Mouse (Mus musculus): ENCODE data around the gene Ntm. TPM values are rescaled to one million over a fixed set of nuclear protein-coding genes. Genes with fewer than 3 reads are reported as not detected.

Ntm gene
- polyA plus RNA-seq, 1 experiment = 1.3 TPM

DNA sequence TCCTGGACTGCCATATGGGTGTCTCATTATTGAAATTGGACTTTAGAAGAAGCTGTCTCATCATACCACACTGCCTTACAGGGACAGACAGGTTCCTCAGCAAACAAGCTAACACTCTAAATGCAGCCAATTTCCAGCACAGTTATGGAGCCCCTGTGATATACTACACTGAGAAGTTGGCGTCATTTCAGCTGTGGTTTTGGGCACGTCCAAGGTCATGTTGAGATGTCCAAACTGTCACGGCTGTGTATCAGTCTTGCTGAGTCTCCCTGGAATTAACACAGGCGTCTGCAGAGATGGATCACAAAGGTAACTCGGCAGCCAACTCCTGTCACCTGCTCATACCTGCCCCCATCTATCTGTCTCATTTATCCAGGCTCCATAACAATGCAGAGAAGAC, 779.9 kb downstream of the Ntm start:
- no peak overlapping the region for H3K4me3 ChIP-seq (replicated peaks; ENCODE audit: control insufficient read depth, low read depth, low read length)
- no peak overlapping the region for H3K27ac ChIP-seq (ENCODE audit: control insufficient read depth, insufficient read depth, low read depth, low read length, poor library complexity)
- WGBS = 72% methylated on average over 5 of the region's 5 CpGs
- no peak for TF ChIP-seq POLR2A (IDR thresholded peaks at IDR 0.05; ENCODE audit: borderline replicate concordance, control insufficient read depth, low read depth, low read length)
- no peak for TF ChIP-seq CTCF (IDR thresholded peaks at IDR 0.05; ENCODE audit: control insufficient read depth, insufficient read depth, low read length)
- H3K4me1 ChIP-seq (ENCODE audit: control insufficient read depth, insufficient read depth, low read length) = no peaks in the 10 kb centered on the region

DNA sequence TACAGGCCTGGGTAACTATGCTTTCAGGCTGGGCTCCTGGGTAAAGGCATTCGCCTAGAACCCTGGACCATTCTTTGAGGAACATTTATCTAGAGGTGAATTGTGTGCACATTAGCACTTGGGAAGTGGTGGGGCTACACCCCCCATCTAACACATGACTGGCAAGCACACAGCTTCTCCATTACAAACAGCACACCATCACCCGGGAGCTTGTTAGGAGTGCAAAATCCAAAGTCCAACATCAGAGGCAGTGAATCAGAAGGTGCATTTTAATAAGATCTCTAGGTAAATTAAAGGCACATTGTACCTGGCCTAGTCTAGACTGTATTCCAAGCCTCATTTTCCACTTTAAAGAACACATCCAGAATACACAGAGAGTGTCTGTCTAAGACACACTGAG, 781.3 kb downstream of the Ntm start:
- no peak overlapping the region for H3K27ac ChIP-seq (ENCODE audit: control insufficient read depth, insufficient read depth, low read depth, low read length, poor library complexity)
- H3K4me3 ChIP-seq (replicated peaks; ENCODE audit: control insufficient read depth, low read depth, low read length) = no peak overlapping the region
- 73% methylated on average over 2 of the region's 2 CpGs for WGBS
- TF ChIP-seq POLR2A (IDR thresholded peaks at IDR 0.05; ENCODE audit: borderline replicate concordance, control insufficient read depth, low read depth, low read length) = no peak
- no peak for TF ChIP-seq CTCF (IDR thresholded peaks at IDR 0.05; ENCODE audit: control insufficient read depth, insufficient read depth, low read length)
- H3K4me1 ChIP-seq (ENCODE audit: control insufficient read depth, insufficient read depth, low read length) = no peaks in the 10 kb centered on the region

DNA sequence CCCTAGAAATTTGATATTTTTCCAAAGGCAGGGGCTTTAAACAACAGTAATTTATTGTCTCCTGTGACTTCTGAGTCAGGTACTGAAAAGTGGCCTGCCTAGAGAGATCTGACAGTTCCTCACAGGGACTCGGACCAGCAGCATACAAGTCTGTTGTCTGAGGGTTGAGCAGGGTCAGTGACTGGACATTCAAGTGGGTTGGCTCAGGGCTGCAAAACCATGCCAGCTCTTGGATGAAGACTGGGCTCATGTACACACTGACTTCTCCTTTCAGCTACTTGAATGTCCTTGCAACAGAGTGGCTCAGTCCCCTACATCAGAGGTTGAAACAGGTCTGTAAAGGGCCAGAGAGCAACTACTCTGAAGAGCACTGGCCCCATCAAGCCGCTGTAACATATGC, 797.2 kb downstream of the Ntm start:
- Histone ChIP-seq H3K4me3 (replicated peaks; ENCODE audit: control insufficient read depth, low read depth, low read length) (no peak overlapping the region), H3K27ac (ENCODE audit: control insufficient read depth, insufficient read depth, low read depth, low read length, poor library complexity) (no peak overlapping the region), H3K4me1 (ENCODE audit: control insufficient read depth, insufficient read depth, low read length) (no peaks in the 10 kb centered on the region)
- 50% methylated on average over 2 of the region's 2 CpGs for WGBS
- TF ChIP-seq POLR2A (IDR thresholded peaks at IDR 0.05; ENCODE audit: borderline replicate concordance, control insufficient read depth, low read depth, low read length) (no peak), CTCF (IDR thresholded peaks at IDR 0.05; ENCODE audit: control insufficient read depth, insufficient read depth, low read length) (no peak)

DNA sequence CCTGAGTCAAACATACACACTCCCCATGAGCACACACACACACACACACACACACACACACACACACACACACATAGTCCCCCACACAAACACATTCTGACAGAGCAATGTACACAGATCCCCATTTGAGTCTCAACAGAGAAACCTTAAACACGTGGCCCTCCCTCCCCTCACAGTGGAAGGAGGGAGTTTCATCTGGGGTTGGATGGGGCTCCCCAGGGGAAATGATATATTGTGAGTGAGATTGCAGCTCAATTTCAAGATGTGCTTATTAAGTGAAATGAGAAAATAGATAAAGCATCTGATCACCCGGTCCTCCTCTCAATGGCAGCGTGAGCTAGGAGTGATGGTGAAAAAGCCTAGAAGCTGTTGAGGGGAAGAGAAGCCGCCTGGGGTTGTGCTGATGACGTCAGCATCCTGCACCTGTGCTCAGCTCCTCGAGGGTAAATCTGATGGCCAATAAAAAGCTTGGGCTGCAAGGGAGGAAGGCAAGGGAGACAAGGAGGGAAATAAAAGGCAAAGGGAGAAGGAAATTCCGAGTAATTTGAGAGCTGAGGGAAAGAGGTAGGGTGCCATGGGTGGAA, 801.8 kb downstream of the Ntm start:
- TF ChIP-seq POLR2A (IDR thresholded peaks at IDR 0.05; ENCODE audit: borderline replicate concordance, control insufficient read depth, low read depth, low read length) (no peak), CTCF (IDR thresholded peaks at IDR 0.05; ENCODE audit: control insufficient read depth, insufficient read depth, low read length) (no peak)
- H3K4me3 ChIP-seq (replicated peaks; ENCODE audit: control insufficient read depth, low read depth, low read length) = no peak overlapping the region
- WGBS = 35% methylated on average over 7 of the region's 7 CpGs
- no peak overlapping the region for H3K27ac ChIP-seq (ENCODE audit: control insufficient read depth, insufficient read depth, low read depth, low read length, poor library complexity)
- no peaks in the 10 kb centered on the region for H3K4me1 ChIP-seq (ENCODE audit: control insufficient read depth, insufficient read depth, low read length)

DNA sequence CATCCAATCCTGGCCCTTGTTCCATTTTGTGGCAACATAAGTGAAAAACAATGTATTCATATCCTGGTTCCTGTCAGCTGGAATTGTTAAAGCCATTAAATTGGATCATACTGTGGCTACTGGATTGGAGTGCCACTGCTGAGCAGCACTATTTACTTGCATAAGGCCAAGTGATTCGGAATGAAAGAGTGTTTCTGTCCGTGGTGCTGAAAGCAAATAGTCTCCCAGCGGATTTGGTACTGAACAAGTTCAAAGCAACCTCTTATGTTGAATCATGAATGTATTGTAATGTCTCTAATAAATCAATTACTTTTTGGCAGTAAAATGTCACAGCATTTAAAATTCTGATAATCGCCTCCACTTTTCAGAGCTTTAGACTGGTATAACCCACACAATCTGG, 817.0 kb downstream of the Ntm start:
- Histone ChIP-seq H3K4me3 (replicated peaks; ENCODE audit: control insufficient read depth, low read depth, low read length) (no peak overlapping the region), H3K4me1 (ENCODE audit: control insufficient read depth, insufficient read depth, low read length) (no peaks in the 10 kb centered on the region), H3K27ac (ENCODE audit: control insufficient read depth, insufficient read depth, low read depth, low read length, poor library complexity) (no peak overlapping the region)
- TF ChIP-seq CTCF (IDR thresholded peaks at IDR 0.05; ENCODE audit: control insufficient read depth, insufficient read depth, low read length) (no peak), POLR2A (IDR thresholded peaks at IDR 0.05; ENCODE audit: borderline replicate concordance, control insufficient read depth, low read depth, low read length) (no peak)
- 21% methylated on average over 4 of the region's 4 CpGs for WGBS

DNA sequence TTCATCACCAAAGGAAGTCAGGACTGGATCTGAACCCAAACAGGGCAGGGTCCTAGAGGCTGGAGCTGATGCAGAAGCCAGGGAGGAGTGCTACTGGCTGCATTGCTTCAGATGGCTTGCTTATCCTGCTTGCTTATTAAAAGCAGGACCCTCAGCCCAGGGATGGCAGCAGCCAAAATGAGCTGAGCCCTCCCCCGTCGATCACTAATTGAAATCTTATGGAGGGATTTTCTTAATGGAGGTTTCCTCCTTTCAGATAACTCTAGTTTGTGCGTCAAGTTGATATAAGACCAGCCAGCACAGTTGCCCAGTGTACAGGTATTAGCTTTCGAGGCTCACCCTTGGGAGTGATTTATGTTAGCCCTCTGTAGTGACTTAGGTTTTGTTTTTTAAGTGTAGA, 826.9 kb downstream of the Ntm start:
- 67% methylated on average over 4 of the region's 4 CpGs for WGBS

DNA sequence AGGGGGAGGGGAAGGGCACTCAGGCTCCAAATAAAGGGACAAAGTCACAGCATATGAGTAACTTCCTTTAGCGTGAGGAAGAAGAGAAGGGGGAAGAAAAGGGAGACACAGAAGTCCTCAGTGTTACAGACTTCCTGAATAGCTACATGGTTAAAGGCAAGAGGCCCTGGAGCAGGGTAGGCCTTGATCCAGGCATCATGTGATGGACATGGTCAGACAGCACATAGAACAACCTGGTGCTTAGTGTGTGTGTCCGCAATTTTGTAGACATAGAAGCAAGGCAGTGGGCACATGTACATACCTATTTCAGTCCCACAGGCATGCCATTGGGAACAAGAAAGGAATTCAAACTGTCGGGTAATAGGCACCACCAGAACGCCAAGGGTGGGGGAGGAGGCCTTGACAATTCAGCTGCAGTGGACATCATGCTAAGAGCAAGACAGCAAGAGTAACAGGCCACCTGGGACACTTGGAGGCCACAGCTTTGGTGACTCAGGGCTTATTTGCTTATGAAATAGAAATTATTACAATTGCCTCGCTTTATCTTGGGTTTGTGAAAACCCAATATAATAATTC, 832.1 kb downstream of the Ntm start:
- Histone ChIP-seq H3K27ac (ENCODE audit: control insufficient read depth, insufficient read depth, low read depth, low read length, poor library complexity) (no peak overlapping the region), H3K4me3 (replicated peaks; ENCODE audit: control insufficient read depth, low read depth, low read length) (no peak overlapping the region), H3K4me1 (ENCODE audit: control insufficient read depth, insufficient read depth, low read length) (no peaks in the 10 kb centered on the region)
- TF ChIP-seq POLR2A (IDR thresholded peaks at IDR 0.05; ENCODE audit: borderline replicate concordance, control insufficient read depth, low read depth, low read length) (no peak), CTCF (IDR thresholded peaks at IDR 0.05; ENCODE audit: control insufficient read depth, insufficient read depth, low read length) (no peak)
- 64% methylated on average over 5 of the region's 5 CpGs for WGBS

More for the DNA sequence above, 826.9 kb downstream of the Ntm start:
- H3K4me3 ChIP-seq (replicated peaks; ENCODE audit: control insufficient read depth, low read depth, low read length) = no peak overlapping the region
- no peaks in the 10 kb centered on the region for H3K4me1 ChIP-seq (ENCODE audit: control insufficient read depth, insufficient read depth, low read length)
- no peak for TF ChIP-seq CTCF (IDR thresholded peaks at IDR 0.05; ENCODE audit: control insufficient read depth, insufficient read depth, low read length)
- TF ChIP-seq POLR2A (IDR thresholded peaks at IDR 0.05; ENCODE audit: borderline replicate concordance, control insufficient read depth, low read depth, low read length) = no peak
- no peak overlapping the region for H3K27ac ChIP-seq (ENCODE audit: control insufficient read depth, insufficient read depth, low read depth, low read length, poor library complexity)

DNA sequence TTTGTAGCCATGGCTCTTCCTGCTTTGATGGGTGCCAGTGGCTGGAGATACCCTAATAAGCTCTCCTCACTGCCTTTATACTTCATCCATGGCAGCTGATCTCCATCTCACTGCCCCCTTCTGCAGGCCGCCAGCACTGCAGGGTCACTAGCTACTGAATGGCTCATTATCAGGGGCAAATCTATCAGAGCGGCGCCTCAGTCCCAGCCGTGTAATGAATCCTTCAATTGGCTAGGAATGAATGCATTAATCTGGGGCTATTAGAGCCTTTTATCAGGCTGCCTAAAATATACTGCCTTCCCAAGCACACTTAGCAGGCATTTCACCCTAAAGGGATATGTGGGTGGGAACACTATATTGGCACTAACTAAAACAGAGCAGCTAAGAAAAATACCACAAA, 832.6 kb downstream of the Ntm start:
- WGBS = 70% methylated on average over 4 of the region's 4 CpGs
- H3K4me1 ChIP-seq (ENCODE audit: control insufficient read depth, insufficient read depth, low read length) = no peaks in the 10 kb centered on the region
- no peak overlapping the region for H3K27ac ChIP-seq (ENCODE audit: control insufficient read depth, insufficient read depth, low read depth, low read length, poor library complexity)
- TF ChIP-seq POLR2A (IDR thresholded peaks at IDR 0.05; ENCODE audit: borderline replicate concordance, control insufficient read depth, low read depth, low read length) (no peak), CTCF (IDR thresholded peaks at IDR 0.05; ENCODE audit: control insufficient read depth, insufficient read depth, low read length) (no peak)
- H3K4me3 ChIP-seq (replicated peaks; ENCODE audit: control insufficient read depth, low read depth, low read length) = no peak overlapping the region

DNA sequence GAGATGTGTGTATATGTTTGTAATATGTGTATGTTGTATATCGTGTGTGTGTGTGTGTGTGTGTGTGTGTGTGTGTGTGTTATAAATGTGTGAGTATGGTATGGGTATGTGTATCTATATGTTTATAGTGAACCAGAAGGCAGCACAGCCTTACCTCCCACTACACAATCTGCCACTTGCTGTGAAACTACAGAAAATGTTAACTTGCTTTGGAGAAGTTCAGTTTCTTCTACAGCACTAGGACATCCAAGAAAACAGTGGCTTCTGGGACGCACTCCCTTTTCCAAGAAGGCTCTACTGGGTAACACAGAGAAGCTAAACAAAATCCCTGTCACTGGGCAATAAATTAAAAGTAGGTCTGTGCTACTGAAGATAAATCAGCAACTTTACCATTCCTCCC, 834.5 kb downstream of the Ntm start:
- Histone ChIP-seq H3K4me1 (ENCODE audit: control insufficient read depth, insufficient read depth, low read length) (no peaks in the 10 kb centered on the region), H3K27ac (ENCODE audit: control insufficient read depth, insufficient read depth, low read depth, low read length, poor library complexity) (no peak overlapping the region), H3K4me3 (replicated peaks; ENCODE audit: control insufficient read depth, low read depth, low read length) (no peak overlapping the region)
- TF ChIP-seq POLR2A (IDR thresholded peaks at IDR 0.05; ENCODE audit: borderline replicate concordance, control insufficient read depth, low read depth, low read length) (no peak), CTCF (IDR thresholded peaks at IDR 0.05; ENCODE audit: control insufficient read depth, insufficient read depth, low read length) (no peak)
- WGBS = 76% methylated on average over 2 of the region's 2 CpGs

Data from bone marrow, adult 2 months (tissue).